Mouse (Mus musculus) kidney, postnatal 0 days (tissue): ENCODE data around the gene Edn2. TPM values are rescaled to one million over a fixed set of nuclear protein-coding genes. Genes with fewer than 3 reads are reported as not detected.

Experiments used
- ATAC-seq: fragments of 200-750 bp; cut with Nextera tagmentation; replicated peaks from 2 replicates; pipeline ENCODE4 v1.8.0; 2017; ENCODE audit warnings: low read depth, moderate number of reproducible peaks, moderate TSS enrichment, moderate library complexity; ENCODE audit not compliant: low FRiP score
- DNase-seq: peaks from one replicate; pipeline ENCODE4 v3.0.0-alpha.2; 2016; ENCODE audit warnings: low spot score
- H3K27ac ChIP-seq: fragments of 300-500 bp; sonication (generic); 2 replicates; pipeline ENCODE4 v1.5.1; 2014; ENCODE audit warnings: mild to moderate bottlenecking
- H3K27me3 ChIP-seq: fragments of 300-500 bp; sonication (generic); 2 replicates; pipeline ENCODE4 v1.6.1; 2014; ENCODE audit warnings: low read length, mixed read lengths; ENCODE audit not compliant: insufficient read depth
- H3K36me3 ChIP-seq: fragments of 300-500 bp; sonication (generic); 2 replicates; pipeline ENCODE4 v1.6.1; 2014; ENCODE audit warnings: low read length, mixed read lengths; ENCODE audit not compliant: insufficient read depth
- H3K4me1 ChIP-seq: fragments of 300-500 bp; sonication (generic); replicated peaks from 2 replicates; pipeline ENCODE4 v1.6.1; 2014; ENCODE audit warnings: antibody characterized with exemption, low read length, mixed read lengths; ENCODE audit not compliant: insufficient read depth
- H3K4me2 ChIP-seq: fragments of 300-500 bp; sonication (generic); 2 replicates; pipeline ENCODE4 v1.6.1; 2014; ENCODE audit warnings: mild to moderate bottlenecking, low read length, moderate library complexity, mixed read lengths
- H3K4me3 ChIP-seq: fragments of 300-500 bp; sonication (generic); replicated peaks from 2 replicates; pipeline ENCODE4 v1.5.1; 2014; ENCODE audit warnings: low read depth, low read length
- H3K9ac ChIP-seq: fragments of 300-500 bp; sonication (generic); 2 replicates; pipeline ENCODE4 v1.6.1; 2014; ENCODE audit warnings: low read depth, low read length
- H3K9me3 ChIP-seq: fragments of 300-500 bp; sonication (generic); replicated peaks from 2 replicates; pipeline ENCODE4 v1.6.1; 2016; ENCODE audit warnings: low read length, inconsistent platforms, mixed read lengths
- CTCF ChIP-seq: IDR thresholded peaks from 2 replicates; pipeline ENCODE4 v1.5.1; 2016; ENCODE audit warnings: antibody characterized with exemption, low read depth, mild to moderate bottlenecking, moderate library complexity
- WGBS: fragments of 180-500 bp; shearing (Covaris S2); extraction: QIAGEN DNeasy Blood & Tissue Kit; methylation state at CpG from one replicate; pipeline ENCODE4 v1.1.7; 2014; 5-methylcytosine and 5-hydroxymethylcytosine counted together
- polyA plus RNA-seq: library from polyadenylated mRNA; unstranded; fragments of >200 nt; fragmentation: Nextera tagmentation; extraction: Ambion mirVana; gene quantifications from 2 replicates; pipeline ENCODE4 v1.2.1, GENCODE M21; 2015

Gene Edn2
- polyA plus RNA-seq, 1 experiment from 2014 or later = not detected

- Histone ChIP-seq H3K4me1 (no peaks in the 10 kb centered on the region), H3K36me3 (no peaks in the 10 kb centered on the region), H3K9ac (no peak overlapping the region), H3K4me2 (no peak overlapping the region), H3K4me3 (no peak overlapping the region), H3K9me3 (no peaks in the 10 kb centered on the region), H3K27me3 (no peaks in the 10 kb centered on the region), H3K27ac (no peak overlapping the region)
- 18% methylated on average over 5 of the region's 5 CpGs for WGBS
- ATAC-seq (no peak), DNase-seq (peak; percentile 49)
- no peak for TF ChIP-seq CTCF
Measured at GRCm38 (mm10) chr4:120184374-120184991, 23.5 kb downstream of the Edn2 start.

- H3K4me2 ChIP-seq = no peak overlapping the region
- H3K27me3 ChIP-seq = no peaks in the 10 kb centered on the region
- WGBS = 84% methylated on average over 1 of the region's 1 CpGs
- H3K36me3 ChIP-seq = no peaks in the 10 kb centered on the region
- H3K9me3 ChIP-seq = no peaks in the 10 kb centered on the region
- H3K9ac ChIP-seq = no peak overlapping the region
- H3K27ac ChIP-seq = no peak overlapping the region
- no peak overlapping the region for H3K4me3 ChIP-seq
- no peak for TF ChIP-seq CTCF
- H3K4me1 ChIP-seq = no peaks in the 10 kb centered on the region
- DNase-seq (no peak), ATAC-seq (no peak)
Measured at GRCm38 (mm10) chr4:120186441-120186840, 25.4 kb downstream of the Edn2 start.

- 5% methylated on average over 4 of the region's 4 CpGs for WGBS
- H3K36me3 ChIP-seq = no peaks in the 10 kb centered on the region
- ATAC-seq (no peak), DNase-seq (peak; percentile 67)
- H3K4me1 ChIP-seq = no peaks in the 10 kb centered on the region
- no peaks in the 10 kb centered on the region for H3K9me3 ChIP-seq
- no peak overlapping the region for H3K4me3 ChIP-seq
- no peak overlapping the region for H3K27ac ChIP-seq
- peak; percentile 58 for TF ChIP-seq CTCF
- no peaks in the 10 kb centered on the region for H3K27me3 ChIP-seq
- no peak overlapping the region for H3K4me2 ChIP-seq
- H3K9ac ChIP-seq = no peak overlapping the region
Measured at GRCm38 (mm10) chr4:120186934-120187333, 25.9 kb downstream of the Edn2 start.

DNA sequence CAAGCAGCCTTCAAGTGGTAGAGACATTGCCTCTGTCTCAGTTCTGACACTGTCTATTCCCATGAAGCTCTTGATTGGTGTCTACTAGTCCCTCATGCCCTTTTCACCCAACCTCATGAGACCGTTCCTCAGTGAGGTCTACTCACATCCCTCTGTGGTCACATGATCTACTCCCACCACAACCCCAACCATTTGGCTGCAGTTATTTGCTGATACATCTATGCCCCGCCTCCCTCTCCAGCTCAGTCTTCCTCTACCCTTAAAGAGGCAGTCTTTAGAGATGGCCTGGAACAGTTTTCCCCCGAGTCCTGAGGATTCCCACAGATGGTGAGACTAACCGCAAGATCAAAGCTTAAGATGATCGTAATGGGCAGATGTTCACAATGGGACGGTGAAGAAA, 27.2 kb downstream of the Edn2 start:
- TF ChIP-seq CTCF = no peak
- Histone ChIP-seq H3K27ac (no peak overlapping the region), H3K4me2 (no peak overlapping the region), H3K36me3 (no peaks in the 10 kb centered on the region), H3K27me3 (no peaks in the 10 kb centered on the region), H3K9me3 (no peaks in the 10 kb centered on the region), H3K4me1 (no peaks in the 10 kb centered on the region), H3K9ac (no peak overlapping the region), H3K4me3 (no peak overlapping the region)
- no peak for ATAC-seq
- no peak for DNase-seq
- WGBS = 71% methylated on average over 6 of the region's 6 CpGs

DNA sequence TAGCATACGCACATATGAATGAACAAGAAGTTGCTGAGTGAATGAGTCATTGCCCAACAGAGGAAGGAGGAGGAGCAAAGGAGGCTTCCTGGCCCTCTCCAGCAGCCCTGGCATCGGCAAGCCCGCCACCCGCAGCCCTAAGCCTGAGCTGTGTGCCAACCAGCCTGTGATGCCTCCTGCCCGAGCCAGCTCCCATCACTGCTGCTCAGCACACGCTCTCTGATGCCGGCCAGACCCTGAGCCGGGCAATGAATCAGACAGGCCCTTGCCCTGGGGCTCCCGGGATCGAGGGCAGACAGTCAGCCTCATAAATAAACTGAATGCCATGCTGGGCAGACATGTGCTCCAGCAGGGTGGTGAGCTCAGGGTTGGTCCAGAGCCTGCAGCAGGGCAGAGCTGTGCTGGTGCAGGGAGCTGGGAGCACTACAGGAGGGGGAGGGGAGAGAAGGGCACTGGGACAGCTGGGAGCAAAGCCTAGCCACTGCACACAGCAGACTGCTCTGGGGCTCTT, 27.7 kb downstream of the Edn2 start:
- no peaks in the 10 kb centered on the region for H3K4me1 ChIP-seq
- H3K9me3 ChIP-seq = no peaks in the 10 kb centered on the region
- 51% methylated on average over 10 of the region's 10 CpGs for WGBS
- no peak overlapping the region for H3K27ac ChIP-seq
- no peak overlapping the region for H3K9ac ChIP-seq
- no peak for DNase-seq
- TF ChIP-seq CTCF = no peak
- no peak overlapping the region for H3K4me2 ChIP-seq
- no peak; the same call in 1 of the 2 replicates for ATAC-seq
- H3K4me3 ChIP-seq = no peak overlapping the region
- no peaks in the 10 kb centered on the region for H3K27me3 ChIP-seq
- no peaks in the 10 kb centered on the region for H3K36me3 ChIP-seq

DNA sequence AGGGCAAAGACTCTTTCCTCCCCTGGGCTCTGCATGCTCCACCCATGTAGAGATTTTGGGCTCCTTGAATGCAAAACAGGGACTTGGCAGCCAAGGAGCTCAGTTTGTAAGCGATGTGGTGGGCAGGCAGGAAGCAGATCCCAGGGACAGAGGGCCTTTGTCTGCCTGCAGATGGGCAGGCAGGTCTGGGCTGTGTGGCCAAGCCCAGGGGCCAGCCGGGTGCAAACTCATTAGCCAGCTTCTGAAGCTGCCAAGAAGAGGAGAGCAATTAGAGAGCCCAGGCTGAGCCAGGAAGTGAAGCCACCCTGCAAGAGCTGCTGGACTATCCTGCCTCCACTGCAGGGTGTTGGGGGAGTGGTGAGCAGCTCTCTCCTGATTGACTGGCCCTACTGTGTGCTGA, 28.9 kb downstream of the Edn2 start:
- DNase-seq (no peak), ATAC-seq (no peak)
- no peak for TF ChIP-seq CTCF
- H3K4me3 ChIP-seq = no peak overlapping the region
- H3K9ac ChIP-seq = no peak overlapping the region
- no peak overlapping the region for H3K27ac ChIP-seq
- no peaks in the 10 kb centered on the region for H3K9me3 ChIP-seq
- H3K4me1 ChIP-seq = no peaks in the 10 kb centered on the region
- no peak overlapping the region for H3K4me2 ChIP-seq
- no peaks in the 10 kb centered on the region for H3K27me3 ChIP-seq
- no peaks in the 10 kb centered on the region for H3K36me3 ChIP-seq
- 19% methylated on average over 2 of the region's 2 CpGs for WGBS

GRCm38 (mm10) chr4:120191987-120192386, 31.0 kb downstream of the Edn2 start:
- no peak overlapping the region for H3K4me2 ChIP-seq
- H3K9me3 ChIP-seq = no peaks in the 10 kb centered on the region
- no peak overlapping the region for H3K4me3 ChIP-seq
- DNase-seq (no peak), ATAC-seq (no peak)
- H3K27me3 ChIP-seq = no peaks in the 10 kb centered on the region
- TF ChIP-seq CTCF = no peak
- H3K36me3 ChIP-seq = no peaks in the 10 kb centered on the region
- WGBS = 47% methylated on average over 2 of the region's 2 CpGs
- H3K9ac ChIP-seq = no peak overlapping the region
- no peak overlapping the region for H3K27ac ChIP-seq
- H3K4me1 ChIP-seq = no peaks in the 10 kb centered on the region
